Mouse (Mus musculus) fat pad, adult 2 months (tissue): ENCODE results near the gene Camta1.
"Not testable (repeated sequence)": the region's sequence is repeated elsewhere in the genome, so short reads cannot be mapped to it uniquely, and the experiment has no call there.

Experiments
- DNase-seq: peaks from one replicate; pipeline ENCODE4 v3.0.0-alpha.2; 2011; ENCODE audit warnings: low read depth, low spot score; ENCODE audit errors: extremely low read depth

The Camta1 gene

GRCm38 (mm10) chr4:150887903-150888302, 973.8 kb downstream of the Camta1 start:
- no peak for DNase-seq

DNA sequence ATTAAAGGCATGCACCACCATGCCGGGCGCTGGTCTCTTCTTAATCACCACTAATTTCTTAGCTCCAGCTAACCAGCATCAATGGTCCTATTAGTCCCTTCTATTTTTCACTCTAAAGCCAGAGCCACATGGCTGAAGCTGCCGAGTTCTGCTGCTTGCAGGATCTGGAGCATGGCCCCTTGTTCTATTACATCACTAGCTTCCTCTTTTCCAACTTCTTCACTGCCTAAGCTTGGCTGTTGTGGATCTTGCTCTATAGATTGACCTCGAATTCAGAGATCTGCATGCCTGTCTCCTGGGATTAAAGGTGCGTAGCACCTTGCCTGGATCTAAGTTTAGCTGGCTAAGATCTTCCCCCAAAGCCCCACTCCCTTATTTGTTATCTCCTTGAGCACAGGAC, 979.0 kb downstream of the Camta1 start:
- no peak for DNase-seq

- DNase-seq, result no peak
Measured at GRCm38 (mm10) chr4:150880364-150880763, 981.3 kb downstream of the Camta1 start.

DNA sequence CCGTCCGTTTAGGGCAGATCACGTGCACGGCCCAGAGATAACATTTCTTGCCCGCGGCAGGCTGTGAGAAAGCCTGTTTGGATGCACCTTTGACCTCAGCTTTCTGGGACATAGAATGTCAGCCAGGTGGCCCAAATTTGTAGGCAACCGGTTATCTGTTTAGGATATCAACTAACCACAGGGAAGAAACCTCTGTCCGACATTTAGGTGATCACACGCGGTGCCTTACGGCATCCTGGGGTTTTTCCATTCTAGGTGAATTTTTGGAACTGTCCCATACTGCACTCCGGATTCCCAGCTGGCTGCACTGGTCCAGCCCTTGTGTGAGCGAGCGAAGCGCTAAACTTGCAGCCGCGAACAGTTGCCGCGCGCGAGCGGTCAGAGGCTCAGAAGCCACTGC, 982.0 kb downstream of the Camta1 start:
- DNase-seq, result no peak

DNA sequence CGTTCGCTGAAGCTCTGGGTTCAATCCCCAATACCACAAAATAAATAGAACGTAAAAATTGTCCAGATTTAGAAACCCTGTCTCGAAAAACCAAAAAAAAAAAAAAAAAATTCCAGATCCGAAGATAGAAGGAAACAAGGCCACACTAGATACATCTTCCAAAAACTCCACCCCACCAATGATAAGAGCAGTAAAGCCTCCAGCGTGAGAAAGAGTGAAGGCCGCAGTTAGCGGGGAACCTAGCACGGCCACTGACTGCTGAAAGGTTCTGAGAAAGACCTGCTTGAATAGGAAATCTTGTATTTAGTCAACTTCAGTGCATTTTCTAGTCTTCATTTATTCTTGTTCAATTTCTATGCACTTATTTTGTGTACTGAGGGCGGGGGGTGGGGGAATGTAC, 986.3 kb downstream of the Camta1 start:
- no peak for DNase-seq

GRCm38 (mm10) chr4:150874416-150874815, 987.3 kb downstream of the Camta1 start:
- DNase-seq, result not testable (repeated sequence)

- DNase-seq, result no peak
Measured at GRCm38 (mm10) chr4:150872681-150873080, 989.0 kb downstream of the Camta1 start.

GRCm38 (mm10) chr4:150872139-150872651, 989.5 kb downstream of the Camta1 start:
- no peak for DNase-seq

DNA sequence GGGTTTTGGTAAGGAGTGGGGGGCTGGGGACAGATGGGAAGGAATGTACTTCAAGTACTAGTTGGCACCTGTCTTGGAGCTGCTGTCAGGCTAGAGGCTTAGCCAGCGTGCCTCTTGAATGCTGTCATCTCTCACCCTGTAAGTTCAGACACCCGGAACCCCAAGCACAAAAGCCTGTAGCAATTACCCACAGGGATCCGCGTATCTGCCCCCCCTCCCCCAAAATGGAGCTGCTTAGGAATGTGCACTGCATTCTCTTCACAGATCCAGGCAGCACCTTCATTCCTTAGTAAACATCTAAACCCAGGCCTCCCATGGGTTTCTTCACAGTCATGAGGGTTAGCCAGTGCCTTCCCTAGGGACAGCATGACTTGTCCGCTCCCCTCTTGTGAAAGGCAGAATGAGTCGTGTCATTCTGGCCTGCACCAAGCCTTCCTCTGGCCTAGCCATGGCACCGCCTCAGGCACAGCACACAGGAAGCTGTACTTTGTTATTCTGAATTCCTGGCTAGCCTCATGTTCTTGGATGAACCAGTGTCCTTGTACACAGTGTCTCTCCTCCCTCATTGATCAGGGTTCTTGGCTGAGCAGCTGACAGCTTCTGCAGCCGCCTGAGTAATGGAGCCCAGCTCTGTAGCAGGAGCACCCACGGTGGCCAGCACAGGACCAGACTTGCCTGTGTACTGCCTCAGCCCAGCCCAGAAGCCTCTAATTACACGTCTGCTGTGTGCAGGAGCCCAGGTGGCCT, 990.1 kb downstream of the Camta1 start:
- peak; percentile 99 for DNase-seq

DNA sequence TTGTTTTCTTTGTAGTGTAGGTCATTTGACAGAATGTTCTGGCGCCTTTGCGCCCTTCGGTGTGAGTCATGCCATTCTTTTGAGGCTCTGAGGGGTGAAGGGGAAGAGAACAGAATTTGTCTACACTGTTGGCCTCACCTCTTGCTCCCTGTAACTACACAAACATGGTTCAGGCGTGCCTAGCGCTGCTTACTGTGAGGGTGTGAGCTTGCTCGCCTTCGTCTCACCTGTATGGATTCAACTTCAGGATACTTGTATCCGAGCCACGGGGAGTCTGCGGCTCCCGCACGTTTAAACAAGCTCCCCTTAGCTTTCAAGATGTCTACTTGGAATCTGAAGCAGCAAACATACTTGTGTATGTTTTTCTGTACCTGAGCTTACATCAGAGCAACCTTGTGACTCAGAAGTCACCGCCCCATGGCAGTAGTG, 990.7 kb downstream of the Camta1 start:
- no peak for DNase-seq

- DNase-seq, result no peak
Measured at GRCm38 (mm10) chr4:150869276-150870197, 992.1 kb downstream of the Camta1 start.

DNA sequence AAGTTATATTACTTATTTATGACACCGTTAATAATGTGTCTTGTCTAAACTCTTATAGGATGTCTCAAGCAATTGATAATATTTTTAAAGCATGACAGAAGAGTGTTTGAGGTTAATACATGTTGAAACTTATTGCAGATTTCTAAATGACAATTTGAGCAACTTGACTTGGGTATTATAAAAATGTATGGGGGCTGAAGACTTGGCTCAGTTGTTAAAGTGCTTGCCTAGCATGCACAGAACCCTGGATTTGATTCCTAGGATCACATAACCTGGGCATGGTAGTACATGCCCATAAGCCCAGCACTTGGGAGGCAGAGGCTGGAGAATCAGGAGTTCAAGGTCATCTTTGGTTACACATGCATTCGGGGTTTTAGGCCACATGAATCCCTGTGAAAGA, 992.8 kb downstream of the Camta1 start:
- DNase-seq, result peak; percentile 92

DNA sequence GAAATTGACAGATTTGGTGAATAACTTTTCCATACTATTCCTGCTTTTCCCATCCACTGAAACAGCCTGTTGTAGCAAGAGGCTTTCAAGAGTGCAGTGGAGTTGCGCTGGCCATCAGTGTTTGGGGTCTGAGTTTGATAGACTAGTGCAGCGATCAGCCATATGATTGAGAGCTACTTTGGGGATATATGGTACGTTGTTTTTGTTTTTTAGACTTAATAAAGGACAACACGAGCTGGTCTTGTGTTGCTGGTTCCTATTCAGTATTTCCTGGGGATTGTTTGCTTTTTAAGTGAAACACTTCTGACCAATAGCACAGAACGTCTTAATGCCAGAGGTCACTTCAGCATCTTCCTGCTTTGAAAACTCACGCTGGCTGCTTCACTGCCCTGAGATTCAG, 993.5 kb downstream of the Camta1 start:
- DNase-seq, result no peak
